Mouse (Mus musculus) forebrain, embryonic 11.5 days (tissue): ENCODE results near the gene 4930402F06Rik. TPM values are rescaled to one million over a fixed set of nuclear protein-coding genes. Genes with fewer than 3 reads are reported as not detected.

Experiments used
- ATAC-seq: fragments of 200-750 bp; cut with Nextera tagmentation; replicated peaks from 2 replicates; pipeline ENCODE4 v1.8.0; 2017; ENCODE audit warnings: moderate TSS enrichment; ENCODE audit not compliant: low FRiP score
- DNase-seq: peaks from one replicate; pipeline ENCODE4 v3.0.0-alpha.2; 2017; ENCODE audit warnings: low spot score
- H3K27ac ChIP-seq: fragments of 300-500 bp; sonication (generic); 2 replicates; pipeline ENCODE4 v1.5.1; 2014; ENCODE audit warnings: low read depth, low read length
- H3K27me3 ChIP-seq: fragments of 300-500 bp; sonication (generic); 2 replicates; pipeline ENCODE4 v1.6.1; 2014; ENCODE audit warnings: mild to moderate bottlenecking, low read length, mixed read lengths; ENCODE audit not compliant: control insufficient read depth, insufficient read depth
- H3K36me3 ChIP-seq: fragments of 300-500 bp; sonication (generic); 2 replicates; pipeline ENCODE4 v1.6.1; 2014; ENCODE audit warnings: mild to moderate bottlenecking, low read length, moderate library complexity, mixed read lengths; ENCODE audit not compliant: control insufficient read depth, insufficient read depth
- H3K4me1 ChIP-seq: fragments of 300-500 bp; sonication (generic); replicated peaks from 2 replicates; pipeline ENCODE4 v1.6.1; 2014; ENCODE audit warnings: low read length, mixed read lengths; ENCODE audit not compliant: control insufficient read depth, insufficient read depth
- H3K4me2 ChIP-seq: fragments of 300-500 bp; sonication (generic); 2 replicates; pipeline ENCODE4 v1.6.1; 2014; ENCODE audit warnings: low read depth, mild to moderate bottlenecking, low read length, moderate library complexity, mixed read lengths; ENCODE audit not compliant: severe bottlenecking
- H3K4me3 ChIP-seq: fragments of 300-500 bp; sonication (generic); 2 replicates; pipeline ENCODE4 v1.5.1; 2014; ENCODE audit warnings: low read depth, low read length
- H3K9ac ChIP-seq: fragments of 300-500 bp; sonication (generic); 2 replicates; pipeline ENCODE4 v1.6.1; 2014; ENCODE audit warnings: low read length
- H3K9me3 ChIP-seq: fragments of 300-500 bp; sonication (generic); 2 replicates; pipeline ENCODE4 v1.6.1; 2016; ENCODE audit warnings: low read length, mixed read lengths; ENCODE audit not compliant: control insufficient read depth
- WGBS: fragments of 180-500 bp; shearing (Covaris S2); extraction: QIAGEN DNeasy Blood & Tissue Kit; methylation state at CpG from one replicate; pipeline ENCODE4 v1.1.7; 2014; 5-methylcytosine and 5-hydroxymethylcytosine counted together
- polyA plus RNA-seq: library from polyadenylated mRNA; unstranded; fragments of >200 nt; fragmentation: Nextera tagmentation; extraction: Ambion mirVana; gene quantifications from 2 replicates; pipeline ENCODE4 v1.2.1, GENCODE M21; 2014

4930402F06Rik gene
- polyA plus RNA-seq, 1 experiment from 2014 or later, result not detected

GRCm38 (mm10) chr2:35422384-35422783, 25.4 kb upstream of the 4930402F06Rik start:
- Histone ChIP-seq H3K9me3 (peaks cover 2% of the 10 kb centered on the region; the same call in 1 of the 2 replicates), H3K4me1 (no peaks in the 10 kb centered on the region), H3K9ac (no peak overlapping the region), H3K27me3 (no peaks in the 10 kb centered on the region), H3K4me2 (no peak overlapping the region), H3K4me3 (no peak overlapping the region), H3K36me3 (no peaks in the 10 kb centered on the region; the same call in 1 of the 2 replicates), H3K27ac (no peak overlapping the region)
- DNase-seq (no peak), ATAC-seq (no peak)
- WGBS, result 85% methylated on average over 3 of the region's 3 CpGs

GRCm38 (mm10) chr2:35420681-35421080, 23.7 kb upstream of the 4930402F06Rik start:
- no peak overlapping the region for H3K27ac ChIP-seq
- H3K36me3 ChIP-seq, result no peaks in the 10 kb centered on the region; the same call in 1 of the 2 replicates
- peaks cover 2% of the 10 kb centered on the region; the same call in 1 of the 2 replicates for H3K9me3 ChIP-seq
- WGBS, result 80% methylated on average over 1 of the region's 1 CpGs
- H3K4me3 ChIP-seq, result no peak overlapping the region
- H3K9ac ChIP-seq, result no peak overlapping the region
- no peaks in the 10 kb centered on the region for H3K27me3 ChIP-seq
- DNase-seq (no peak), ATAC-seq (no peak)
- H3K4me2 ChIP-seq, result no peak overlapping the region
- H3K4me1 ChIP-seq, result no peaks in the 10 kb centered on the region

GRCm38 (mm10) chr2:35419671-35420070, 22.7 kb upstream of the 4930402F06Rik start:
- Histone ChIP-seq H3K9ac (no peak overlapping the region), H3K9me3 (peaks cover 2% of the 10 kb centered on the region; the same call in 1 of the 2 replicates), H3K4me3 (no peak overlapping the region), H3K27me3 (no peaks in the 10 kb centered on the region), H3K4me1 (no peaks in the 10 kb centered on the region), H3K4me2 (no peak overlapping the region), H3K27ac (no peak overlapping the region), H3K36me3 (no peaks in the 10 kb centered on the region; the same call in 1 of the 2 replicates)
- 84% methylated on average over 2 of the region's 2 CpGs for WGBS
- ATAC-seq (no peak), DNase-seq (no peak)

GRCm38 (mm10) chr2:35419243-35419642, 22.3 kb upstream of the 4930402F06Rik start:
- Histone ChIP-seq H3K36me3 (no peaks in the 10 kb centered on the region; the same call in 1 of the 2 replicates), H3K9me3 (peaks cover 2% of the 10 kb centered on the region; the same call in 1 of the 2 replicates), H3K27ac (no peak overlapping the region), H3K4me2 (no peak overlapping the region), H3K9ac (no peak overlapping the region), H3K4me3 (no peak overlapping the region), H3K27me3 (no peaks in the 10 kb centered on the region), H3K4me1 (no peaks in the 10 kb centered on the region)
- ATAC-seq (no peak), DNase-seq (no peak)
- 92% methylated on average over 4 of the region's 4 CpGs for WGBS

GRCm38 (mm10) chr2:35417231-35417630, 20.3 kb upstream of the 4930402F06Rik start:
- no peak overlapping the region for H3K9ac ChIP-seq
- no peaks in the 10 kb centered on the region for H3K4me1 ChIP-seq
- DNase-seq (no peak), ATAC-seq (no peak)
- no peak overlapping the region for H3K4me3 ChIP-seq
- 74% methylated on average over 1 of the region's 1 CpGs for WGBS
- H3K36me3 ChIP-seq, result no peaks in the 10 kb centered on the region; the same call in 1 of the 2 replicates
- H3K27me3 ChIP-seq, result no peaks in the 10 kb centered on the region
- H3K27ac ChIP-seq, result no peak overlapping the region
- peaks cover 2% of the 10 kb centered on the region; the same call in 1 of the 2 replicates for H3K9me3 ChIP-seq
- H3K4me2 ChIP-seq, result no peak overlapping the region

GRCm38 (mm10) chr2:35416473-35416872, 19.5 kb upstream of the 4930402F06Rik start:
- Histone ChIP-seq H3K27me3 (no peaks in the 10 kb centered on the region), H3K4me3 (no peak overlapping the region), H3K9ac (no peak overlapping the region), H3K27ac (no peak overlapping the region), H3K9me3 (peaks cover 2% of the 10 kb centered on the region; the same call in 1 of the 2 replicates), H3K36me3 (no peaks in the 10 kb centered on the region; the same call in 1 of the 2 replicates), H3K4me2 (no peak overlapping the region), H3K4me1 (no peaks in the 10 kb centered on the region)
- ATAC-seq (no peak), DNase-seq (no peak)
- WGBS, result 83% methylated on average over 6 of the region's 6 CpGs

GRCm38 (mm10) chr2:35412810-35413209, 15.8 kb upstream of the 4930402F06Rik start:
- 99% methylated on average over 3 of the region's 3 CpGs for WGBS

GRCm38 (mm10) chr2:35412246-35412645, 15.3 kb upstream of the 4930402F06Rik start:
- DNase-seq (no peak), ATAC-seq (no peak)
- no peak overlapping the region for H3K4me2 ChIP-seq
- 82% methylated on average over 2 of the region's 2 CpGs for WGBS
- H3K36me3 ChIP-seq, result no peaks in the 10 kb centered on the region
- no peaks in the 10 kb centered on the region for H3K9me3 ChIP-seq
- no peaks in the 10 kb centered on the region for H3K4me1 ChIP-seq
- H3K27ac ChIP-seq, result no peak overlapping the region
- no peaks in the 10 kb centered on the region for H3K27me3 ChIP-seq
- no peak overlapping the region for H3K9ac ChIP-seq
- no peak overlapping the region for H3K4me3 ChIP-seq

More at GRCm38 (mm10) chr2:35412810-35413209, 15.8 kb upstream of the 4930402F06Rik start:
- no peak for ATAC-seq
- Histone ChIP-seq H3K27ac (no peak overlapping the region), H3K9ac (no peak overlapping the region), H3K27me3 (no peaks in the 10 kb centered on the region), H3K36me3 (no peaks in the 10 kb centered on the region), H3K9me3 (no peaks in the 10 kb centered on the region), H3K4me3 (no peak overlapping the region), H3K4me2 (no peak overlapping the region), H3K4me1 (no peaks in the 10 kb centered on the region)
- DNase-seq, result no peak

- no peak overlapping the region for H3K4me3 ChIP-seq
- DNase-seq (no peak), ATAC-seq (no peak)
- no peaks in the 10 kb centered on the region for H3K27me3 ChIP-seq
- no peaks in the 10 kb centered on the region for H3K4me1 ChIP-seq
- H3K27ac ChIP-seq, result no peak overlapping the region
- WGBS, result 83% methylated on average over 10 of the region's 10 CpGs
- no peak overlapping the region for H3K9ac ChIP-seq
- H3K9me3 ChIP-seq, result no peaks in the 10 kb centered on the region
- no peaks in the 10 kb centered on the region for H3K36me3 ChIP-seq
- no peak overlapping the region for H3K4me2 ChIP-seq
Observed at GRCm38 (mm10) chr2:35411640-35412190, 14.7 kb upstream of the 4930402F06Rik start.
